ENCODE assay signal across 14 mouse cellular contexts in genomic region chr10:67045192-67045899, GRCm38 (mm10). TPM values are rescaled to one million over a fixed set of nuclear protein-coding genes. Genes with fewer than 3 reads are reported as not detected.
DNase-seq lines count a peak whose midpoint lies in the region; ATAC-seq lines count a peak whose summit lies in the region.
"Had no signal": no experiment of that assay in that cellular context is flagged by ENCODE, and none has a peak within 500 bp of the region (broad histone marks: within the 10 kb centered on the region; RNA-seq: fewer than 3 reads in every experiment).

No protein-coding gene starts in this region.

- H3K27ac ChIP-seq in heart, embryonic 16.5 days (ENCODE audit: low read length): 0 out of 2 replicates have a peak overlapping the region, but pooled peaks have one; percentile 3
- H3K27ac ChIP-seq in embryonic facial prominence, embryonic 13.5 days: peak overlapping the region; percentile 52
- H3K27ac ChIP-seq in hindbrain, embryonic 15.5 days (replicated peaks): peak overlapping the region; percentile 23
- peak overlapping the region; percentile 30; the same call in 1 of the 2 replicates for H3K27ac ChIP-seq in neural tube, embryonic 14.5 days (ENCODE audit: low read depth, low read length)
- H3K27ac ChIP-seq: heart, embryonic 10.5 days had no signal

- H3K36me3 ChIP-seq in heart, embryonic 16.5 days (ENCODE audit: control insufficient read depth, insufficient read depth): no peaks in the 10 kb centered on the region
- H3K36me3 ChIP-seq in embryonic facial prominence, embryonic 13.5 days: no peaks in the 10 kb centered on the region
- no peaks in the 10 kb centered on the region for H3K36me3 ChIP-seq in hindbrain, embryonic 15.5 days
- no peaks in the 10 kb centered on the region for H3K36me3 ChIP-seq in neural tube, embryonic 14.5 days (ENCODE audit: control insufficient read depth, insufficient read depth, low read length)
- H3K36me3 ChIP-seq: heart, embryonic 10.5 days; liver, embryonic 13.5 days had no signal

- no peak for DNase-seq in heart, adult 8-10 months (ENCODE audit: low spot score)
- DNase-seq in natural killer cell, adult 2 months (ENCODE audit: low spot score in 2 of 2): no peak
- DNase-seq: cerebellum, adult 11-12 months; embryo, embryonic 11 days; kidney, adult 18-20 months; liver, embryonic 13.5 days; lung, postnatal 36 days had no signal

- H3K4me2 ChIP-seq in heart, embryonic 16.5 days (ENCODE audit: low read depth, low read length): peak overlapping the region; percentile 34
- peak overlapping the region; percentile 3; the same call in 1 of the 2 replicates for H3K4me2 ChIP-seq in embryonic facial prominence, embryonic 13.5 days
- no peak overlapping the region for H3K4me2 ChIP-seq in hindbrain, embryonic 15.5 days
- H3K4me2 ChIP-seq in neural tube, embryonic 14.5 days (ENCODE audit: low read depth, low read length): no peak overlapping the region
- H3K4me2 ChIP-seq: liver, embryonic 13.5 days had no signal

- no peak overlapping the region for H3K4me3 ChIP-seq in heart, embryonic 16.5 days (ENCODE audit: low read length)
- no peak overlapping the region for H3K4me3 ChIP-seq in embryonic facial prominence, embryonic 13.5 days
- no peak overlapping the region for H3K4me3 ChIP-seq in hindbrain, embryonic 15.5 days
- H3K4me3 ChIP-seq in neural tube, embryonic 14.5 days (ENCODE audit: low read depth, low read length): no peak overlapping the region
- H3K4me3 ChIP-seq: heart, embryonic 10.5 days; liver, embryonic 13.5 days had no signal

- H3K9me3 ChIP-seq in heart, embryonic 16.5 days (replicated peaks; ENCODE audit: control insufficient read depth, low read length): no peaks in the 10 kb centered on the region
- no peaks in the 10 kb centered on the region for H3K9me3 ChIP-seq in embryonic facial prominence, embryonic 13.5 days
- H3K9me3 ChIP-seq in hindbrain, embryonic 15.5 days: no peaks in the 10 kb centered on the region
- H3K9me3 ChIP-seq in neural tube, embryonic 14.5 days (ENCODE audit: control insufficient read depth, low read length): no peaks in the 10 kb centered on the region
- H3K9me3 ChIP-seq: heart, embryonic 10.5 days; liver, embryonic 13.5 days had no signal

- H3K4me1 ChIP-seq in heart, embryonic 16.5 days (ENCODE audit: control insufficient read depth, insufficient read depth, low read length): peaks cover 15% of the 10 kb centered on the region
- peaks cover 27% of the 10 kb centered on the region for H3K4me1 ChIP-seq in embryonic facial prominence, embryonic 13.5 days
- H3K4me1 ChIP-seq in hindbrain, embryonic 15.5 days (replicated peaks): peaks cover 23% of the 10 kb centered on the region
- peaks cover 8% of the 10 kb centered on the region; the same call in 1 of the 2 replicates for H3K4me1 ChIP-seq in neural tube, embryonic 14.5 days (ENCODE audit: control insufficient read depth, insufficient read depth, low read length)

- ATAC-seq in heart, embryonic 16.5 days (replicated peaks; ENCODE audit: extremely low read depth, insufficient read depth, low FRiP score): no peak
- ATAC-seq in embryonic facial prominence, embryonic 13.5 days (ENCODE audit: insufficient number of reproducible peaks, insufficient read depth, low FRiP score, low TSS enrichment, low read depth): no peak
- no peak for ATAC-seq in hindbrain, embryonic 15.5 days (ENCODE audit: low FRiP score, low read depth)
- ATAC-seq in neural tube, embryonic 14.5 days (ENCODE audit: low read depth): peak; percentile 25; the same call in 1 of the 2 replicates
- ATAC-seq in megakaryocyte, adult 5-6 weeks (ENCODE audit: poor library complexity, severe bottlenecking): no peak
- no peak for ATAC-seq in inflammation-experienced regulatory T-cells, adult 6 months

- H3K27me3 ChIP-seq in heart, embryonic 16.5 days (ENCODE audit: control insufficient read depth, insufficient read depth, low read length): no peaks in the 10 kb centered on the region
- H3K27me3 ChIP-seq in embryonic facial prominence, embryonic 13.5 days: no peaks in the 10 kb centered on the region
- H3K27me3 ChIP-seq in hindbrain, embryonic 15.5 days: no peaks in the 10 kb centered on the region
- no peaks in the 10 kb centered on the region for H3K27me3 ChIP-seq in neural tube, embryonic 14.5 days (ENCODE audit: control insufficient read depth, insufficient read depth, low read length)
- H3K27me3 ChIP-seq: liver, embryonic 13.5 days had no signal

- WGBS in heart, embryonic 16.5 days: 47% methylated on average over 12 of the region's 12 CpGs
- 17% methylated on average over 12 of the region's 12 CpGs for WGBS in embryonic facial prominence, embryonic 13.5 days
- WGBS in hindbrain, embryonic 15.5 days: 43% methylated on average over 12 of the region's 12 CpGs
- 25% methylated on average over 12 of the region's 12 CpGs for WGBS in neural tube, embryonic 14.5 days

- no peak overlapping the region for H3K9ac ChIP-seq in heart, embryonic 16.5 days (ENCODE audit: low read length)
- H3K9ac ChIP-seq in embryonic facial prominence, embryonic 13.5 days: no peak overlapping the region
- no peak overlapping the region for H3K9ac ChIP-seq in hindbrain, embryonic 15.5 days
- no peak overlapping the region for H3K9ac ChIP-seq in neural tube, embryonic 14.5 days (replicated peaks; ENCODE audit: low read depth, low read length)
- H3K9ac ChIP-seq: liver, embryonic 13.5 days had no signal

RNA-seq across cellular contexts. Expression of gene Jmjd1c, which starts 50.6 kb away (rescaled TPM):
- polyA plus RNA-seq in heart, embryonic 16.5 days (2015; fragmentation: Nextera tagmentation; extraction: Ambion mirVana): 29.9 and 31.5 TPM in 2 replicates
- 10 to 100 TPM; 35.9 to 38.7 (median 37.9) TPM for total RNA-seq in heart, adult 8-10 months (2022)
- polyA plus RNA-seq in embryonic facial prominence, embryonic 13.5 days (2015; fragmentation: Nextera tagmentation; extraction: Ambion mirVana): 50.7 and 53.0 TPM in 2 replicates
- polyA plus RNA-seq in hindbrain, embryonic 15.5 days (2015; fragmentation: Nextera tagmentation; extraction: Ambion mirVana): 51.0 and 53.9 TPM in 2 replicates
- polyA plus RNA-seq in neural tube, embryonic 14.5 days (2014; fragmentation: Nextera tagmentation; extraction: Ambion mirVana): 62.3 and 67.0 TPM in 2 replicates
- total RNA-seq in megakaryocyte, adult 5-6 weeks (2015): 96.1 and 96.7 TPM in 2 replicates
- 69.0 and 91.8 TPM in 2 replicates for total RNA-seq in megakaryocyte, adult 5-6 weeks (2017)
- polyA plus RNA-seq in inflammation-experienced regulatory T-cells, adult 6 months (2017; shearing (Covaris generic)): 10 to 100 TPM; 34.3 to 58.3 (median 45.7) TPM

RNA-seq across cellular contexts. Expression of gene Reep3, which starts 51.4 kb away (rescaled TPM):
- 29.7 and 30.1 TPM in 2 replicates for polyA plus RNA-seq in heart, embryonic 16.5 days (2015; fragmentation: Nextera tagmentation; extraction: Ambion mirVana)
- total RNA-seq in heart, adult 8-10 months (2022): 10 to 100 TPM; 16.3 to 19.9 (median 17.9) TPM
- polyA plus RNA-seq in embryonic facial prominence, embryonic 13.5 days (2015; fragmentation: Nextera tagmentation; extraction: Ambion mirVana): 46.3 and 51.3 TPM in 2 replicates
- polyA plus RNA-seq in hindbrain, embryonic 15.5 days (2015; fragmentation: Nextera tagmentation; extraction: Ambion mirVana): 32.8 and 36.2 TPM in 2 replicates
- 37.7 and 48.7 TPM in 2 replicates for polyA plus RNA-seq in neural tube, embryonic 14.5 days (2014; fragmentation: Nextera tagmentation; extraction: Ambion mirVana)
- 84.2 and 101 TPM in 2 replicates for total RNA-seq in megakaryocyte, adult 5-6 weeks (2015)
- 46.7 and 59.2 TPM in 2 replicates for total RNA-seq in megakaryocyte, adult 5-6 weeks (2017)
- polyA plus RNA-seq in inflammation-experienced regulatory T-cells, adult 6 months (2017; shearing (Covaris generic)): 10 to 100 TPM; 16.5 to 25.6 (median 19.6) TPM

Comparison
In these comparisons a context has a peak if more than half of its experiments do, and no peak if none do; other contexts are left out.
1. H3K4me2 ChIP-seq: peak in heart, embryonic 16.5 days (single experiment) and embryonic facial prominence, embryonic 13.5 days (single experiment); none in hindbrain, embryonic 15.5 days (single experiment) and neural tube, embryonic 14.5 days (single experiment).
2. Peak in every context shown above with its lines, with median percentiles within 50 percentile points of each other: H3K27ac ChIP-seq.